Mouse (Mus musculus) heart, postnatal 0 days (tissue): ENCODE measurements around the gene Aurka.

Experiments
- CTCF ChIP-seq: IDR thresholded peaks from 2 replicates; pipeline ENCODE4 v1.5.1; 2016; ENCODE audit warnings: antibody characterized with exemption, control low read depth, low read depth
- EP300 ChIP-seq: IDR thresholded peaks from 2 replicates; pipeline ENCODE4 v1.6.1; 2016; ENCODE audit warnings: antibody characterized with exemption, low read depth

DNA sequence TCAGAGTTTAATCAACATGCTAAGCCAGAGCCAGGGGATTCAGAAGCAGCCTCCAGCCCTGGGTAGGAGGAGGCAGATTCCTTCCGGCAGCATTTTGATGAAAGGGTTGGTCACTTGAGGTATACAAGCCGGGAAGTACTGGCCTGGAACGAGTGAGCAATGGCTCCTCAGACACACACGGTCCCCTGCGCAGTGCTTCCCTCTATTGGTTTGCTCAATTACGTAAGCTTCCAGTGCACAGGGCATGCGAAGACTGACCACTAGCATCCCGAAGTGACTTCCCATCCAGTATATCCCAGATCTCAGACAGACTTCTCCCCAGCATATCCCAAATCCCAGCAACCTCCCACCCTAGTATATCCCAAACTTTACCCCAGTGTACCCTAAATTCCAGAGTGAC is 42.1 kb downstream of the Aurka start:
- TF ChIP-seq EP300 (no peak), CTCF (no peak)
